Mouse (Mus musculus) neural tube, embryonic 13.5 days (tissue): ENCODE results near the gene Reg3a. TPM values are rescaled to one million over a fixed set of nuclear protein-coding genes. Genes with fewer than 3 reads are reported as not detected.

ENCODE experiments used
- polyA plus RNA-seq: library from polyadenylated mRNA; unstranded; fragments of >200 nt; fragmentation: Nextera tagmentation; extraction: Ambion mirVana; gene quantifications from 2 replicates; pipeline ENCODE4 v1.2.1, GENCODE M21; 2015

The Reg3a gene
- polyA plus RNA-seq, 1 experiment from 2014 or later = not detected

Other genes with a start within 250 kb of the Reg3a start
- gene Reg3b, start 10.1 kb upstream of the Reg3a start, polyA plus RNA-seq = 1.1 and 1.3 TPM in 2 replicates
- gene Reg3d, start 1.8 kb upstream of the Reg3a start, polyA plus RNA-seq = not detected in 2 replicates
- not detected in 2 replicates for gene Reg2, start 14.9 kb downstream of the Reg3a start, polyA plus RNA-seq
- not detected in 2 replicates for gene Reg1, start 42.0 kb downstream of the Reg3a start, polyA plus RNA-seq
- gene Reg3g, start 88.2 kb downstream of the Reg3a start, polyA plus RNA-seq = not detected in 2 replicates